Mouse (Mus musculus) neural tube, postnatal 0 days (tissue): Measurements from ENCODE around the gene Nmd3. TPM values are rescaled to one million over a fixed set of nuclear protein-coding genes. Genes with fewer than 3 reads are reported as not detected.

Experiments
- polyA plus RNA-seq: library from polyadenylated mRNA; unstranded; fragments of >200 nt; fragmentation: Nextera tagmentation; extraction: Ambion mirVana; gene quantifications from 2 replicates; pipeline ENCODE4 v1.2.1, GENCODE M21; 2015

Nmd3 gene
- 76.5 and 78.6 TPM in 2 replicates for polyA plus RNA-seq

DNA sequence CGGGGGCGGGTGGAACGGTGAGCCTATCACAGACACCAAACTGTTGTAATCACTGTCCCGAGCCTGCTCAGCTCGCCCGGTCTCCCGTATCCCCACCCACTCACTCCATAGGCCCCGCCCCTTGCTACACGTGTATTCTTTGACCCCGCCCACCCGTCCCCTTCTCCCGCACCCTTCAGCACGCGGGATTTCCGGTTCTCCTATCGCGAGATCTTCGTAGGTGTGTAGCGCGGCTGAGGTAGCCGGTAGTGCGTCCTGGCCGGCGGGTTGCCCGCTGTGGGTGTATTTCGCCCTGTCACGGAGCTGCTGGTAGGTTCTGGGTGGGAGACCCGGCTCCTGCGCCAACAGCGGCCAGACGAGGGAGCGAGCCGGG, at the start of gene Nmd3:
Gene Nmd3 (plus strand): TSS at position 172 of the 373 bp plus-strand sequence.

Other genes with a start within 250 kb of the Nmd3 start
- gene B3galnt1, start 123.0 kb upstream of the Nmd3 start, polyA plus RNA-seq: 101 and 105 TPM in 2 replicates
- gene Sptssb, start 138.0 kb downstream of the Nmd3 start, polyA plus RNA-seq: 2.3 and 2.9 TPM in 2 replicates